Mouse (Mus musculus): ENCODE measurements around the gene Xirp1. TPM values are rescaled to one million over a fixed set of nuclear protein-coding genes. Genes with fewer than 3 reads are reported as not detected.

The Xirp1 gene
- polyA plus RNA-seq, 1 experiment from 2014 or later, result 0.14 TPM

GRCm38 (mm10) chr9:120043115-120043514 is 19.7 kb upstream of the Xirp1 start:
- no peak for ATAC-seq
- no peak for TF ChIP-seq CTCF (IDR thresholded peaks at IDR 0.05; ENCODE audit: low read depth)
- H3K9ac ChIP-seq (ENCODE audit: low read depth, low read length), result no peak overlapping the region
- H3K27ac ChIP-seq (ENCODE audit: low read depth, low read length), result no peak overlapping the region
- H3K4me3 ChIP-seq (ENCODE audit: low read depth, low read length), result no peak overlapping the region
- no peaks in the 10 kb centered on the region for H3K4me1 ChIP-seq (replicated peaks; ENCODE audit: control insufficient read depth, insufficient read depth, low read length)
- no peaks in the 10 kb centered on the region for H3K27me3 ChIP-seq (replicated peaks; ENCODE audit: control insufficient read depth, insufficient read depth, low read length)
- H3K9me3 ChIP-seq (ENCODE audit: control insufficient read depth), result no peaks in the 10 kb centered on the region
- no peak overlapping the region for H3K4me2 ChIP-seq (replicated peaks; ENCODE audit: low read depth)
- H3K36me3 ChIP-seq (ENCODE audit: control insufficient read depth, insufficient read depth), result no peaks in the 10 kb centered on the region
- WGBS, result 79% methylated on average over 7 of the region's 7 CpGs

- H3K27ac ChIP-seq (ENCODE audit: low read depth, low read length), result no peak overlapping the region
- H3K9me3 ChIP-seq (ENCODE audit: control insufficient read depth), result no peaks in the 10 kb centered on the region
These were observed 14.0 kb upstream of the Xirp1 start for GRCm38 (mm10) chr9:120037414-120037813.

GRCm38 (mm10) chr9:120034375-120034774 is 11.0 kb upstream of the Xirp1 start:
- no peaks in the 10 kb centered on the region for H3K36me3 ChIP-seq (ENCODE audit: control insufficient read depth, insufficient read depth)
- H3K9me3 ChIP-seq (ENCODE audit: control insufficient read depth), result no peaks in the 10 kb centered on the region
- no peak for TF ChIP-seq CTCF (IDR thresholded peaks at IDR 0.05; ENCODE audit: low read depth)
- no peak overlapping the region for H3K4me2 ChIP-seq (replicated peaks; ENCODE audit: low read depth)
- ATAC-seq, result no peak
- no peaks in the 10 kb centered on the region for H3K4me1 ChIP-seq (replicated peaks; ENCODE audit: control insufficient read depth, insufficient read depth, low read length)
- H3K4me3 ChIP-seq (ENCODE audit: low read depth, low read length), result no peak overlapping the region
- H3K9ac ChIP-seq (ENCODE audit: low read depth, low read length), result no peak overlapping the region
- H3K27me3 ChIP-seq (replicated peaks; ENCODE audit: control insufficient read depth, insufficient read depth, low read length), result no peaks in the 10 kb centered on the region
- no peak overlapping the region for H3K27ac ChIP-seq (ENCODE audit: low read depth, low read length)
- WGBS, result 89% methylated on average over 8 of the region's 8 CpGs

More at GRCm38 (mm10) chr9:120037414-120037813, 14.0 kb upstream of the Xirp1 start:
- Histone ChIP-seq H3K9ac (ENCODE audit: low read depth, low read length) (no peak overlapping the region), H3K4me3 (ENCODE audit: low read depth, low read length) (no peak overlapping the region), H3K4me1 (replicated peaks; ENCODE audit: control insufficient read depth, insufficient read depth, low read length) (no peaks in the 10 kb centered on the region), H3K27me3 (replicated peaks; ENCODE audit: control insufficient read depth, insufficient read depth, low read length) (no peaks in the 10 kb centered on the region), H3K4me2 (replicated peaks; ENCODE audit: low read depth) (no peak overlapping the region), H3K36me3 (ENCODE audit: control insufficient read depth, insufficient read depth) (no peaks in the 10 kb centered on the region)
- ATAC-seq, result no peak
- WGBS, result 69% methylated on average over 7 of the region's 7 CpGs
- no peak for TF ChIP-seq CTCF (IDR thresholded peaks at IDR 0.05; ENCODE audit: low read depth)

- Histone ChIP-seq H3K9ac (ENCODE audit: low read depth, low read length) (no peak overlapping the region), H3K4me3 (ENCODE audit: low read depth, low read length) (no peak overlapping the region), H3K4me2 (replicated peaks; ENCODE audit: low read depth) (no peak overlapping the region), H3K9me3 (ENCODE audit: control insufficient read depth) (no peaks in the 10 kb centered on the region), H3K27me3 (replicated peaks; ENCODE audit: control insufficient read depth, insufficient read depth, low read length) (no peaks in the 10 kb centered on the region), H3K27ac (ENCODE audit: low read depth, low read length) (no peak overlapping the region), H3K36me3 (ENCODE audit: control insufficient read depth, insufficient read depth) (no peaks in the 10 kb centered on the region), H3K4me1 (replicated peaks; ENCODE audit: control insufficient read depth, insufficient read depth, low read length) (no peaks in the 10 kb centered on the region)
- WGBS, result 41% methylated on average over 6 of the region's 6 CpGs
- TF ChIP-seq CTCF (IDR thresholded peaks at IDR 0.05; ENCODE audit: low read depth), result peak; percentile 15; the same call in 1 of the 2 replicates
- no peak for ATAC-seq
These were observed 9.3 kb upstream of the Xirp1 start for GRCm38 (mm10) chr9:120032710-120033109.

- WGBS, result 89% methylated on average over 10 of the region's 10 CpGs
These were observed 7.0 kb upstream of the Xirp1 start for GRCm38 (mm10) chr9:120030421-120030820.

GRCm38 (mm10) chr9:120029880-120030279 is 6.5 kb upstream of the Xirp1 start:
- no peak overlapping the region for H3K27ac ChIP-seq (ENCODE audit: low read depth, low read length)
- H3K4me1 ChIP-seq (replicated peaks; ENCODE audit: control insufficient read depth, insufficient read depth, low read length), result no peaks in the 10 kb centered on the region
- no peak overlapping the region for H3K4me2 ChIP-seq (replicated peaks; ENCODE audit: low read depth)
- no peaks in the 10 kb centered on the region for H3K9me3 ChIP-seq (ENCODE audit: control insufficient read depth)
- TF ChIP-seq CTCF (IDR thresholded peaks at IDR 0.05; ENCODE audit: low read depth), result no peak
- no peaks in the 10 kb centered on the region for H3K36me3 ChIP-seq (ENCODE audit: control insufficient read depth, insufficient read depth)
- no peak for ATAC-seq
- 93% methylated on average over 6 of the region's 6 CpGs for WGBS
- no peak overlapping the region for H3K4me3 ChIP-seq (ENCODE audit: low read depth, low read length)
- no peak overlapping the region for H3K9ac ChIP-seq (ENCODE audit: low read depth, low read length)
- no peaks in the 10 kb centered on the region for H3K27me3 ChIP-seq (replicated peaks; ENCODE audit: control insufficient read depth, insufficient read depth, low read length)

More at GRCm38 (mm10) chr9:120030421-120030820, 7.0 kb upstream of the Xirp1 start:
- Histone ChIP-seq H3K9me3 (ENCODE audit: control insufficient read depth) (no peaks in the 10 kb centered on the region), H3K4me2 (replicated peaks; ENCODE audit: low read depth) (no peak overlapping the region), H3K4me1 (replicated peaks; ENCODE audit: control insufficient read depth, insufficient read depth, low read length) (no peaks in the 10 kb centered on the region), H3K27me3 (replicated peaks; ENCODE audit: control insufficient read depth, insufficient read depth, low read length) (no peaks in the 10 kb centered on the region), H3K4me3 (ENCODE audit: low read depth, low read length) (no peak overlapping the region), H3K36me3 (ENCODE audit: control insufficient read depth, insufficient read depth) (no peaks in the 10 kb centered on the region), H3K9ac (ENCODE audit: low read depth, low read length) (no peak overlapping the region), H3K27ac (ENCODE audit: low read depth, low read length) (no peak overlapping the region)
- ATAC-seq, result no peak
- no peak for TF ChIP-seq CTCF (IDR thresholded peaks at IDR 0.05; ENCODE audit: low read depth)

Measured in intestine, postnatal 0 days (tissue).